Mouse (Mus musculus) ES-Bruce4 (cell line): ENCODE data around the gene Sirt5.

Source experiments
- CTCF ChIP-seq: IDR thresholded peaks from one replicate; pipeline ENCODE4 v1.8.1; 2011; ENCODE audit warnings: low read depth, low read length
- EP300 ChIP-seq: IDR thresholded peaks from 2 replicates; pipeline ENCODE4 v1.6.1; 2011; ENCODE audit warnings: low read depth, low read length; ENCODE audit not compliant: insufficient read depth
- POLR2A ChIP-seq: IDR thresholded peaks from one replicate; pipeline ENCODE4 v1.8.1; 2011; ENCODE audit warnings: low read length; ENCODE audit not compliant: insufficient read depth

DNA sequence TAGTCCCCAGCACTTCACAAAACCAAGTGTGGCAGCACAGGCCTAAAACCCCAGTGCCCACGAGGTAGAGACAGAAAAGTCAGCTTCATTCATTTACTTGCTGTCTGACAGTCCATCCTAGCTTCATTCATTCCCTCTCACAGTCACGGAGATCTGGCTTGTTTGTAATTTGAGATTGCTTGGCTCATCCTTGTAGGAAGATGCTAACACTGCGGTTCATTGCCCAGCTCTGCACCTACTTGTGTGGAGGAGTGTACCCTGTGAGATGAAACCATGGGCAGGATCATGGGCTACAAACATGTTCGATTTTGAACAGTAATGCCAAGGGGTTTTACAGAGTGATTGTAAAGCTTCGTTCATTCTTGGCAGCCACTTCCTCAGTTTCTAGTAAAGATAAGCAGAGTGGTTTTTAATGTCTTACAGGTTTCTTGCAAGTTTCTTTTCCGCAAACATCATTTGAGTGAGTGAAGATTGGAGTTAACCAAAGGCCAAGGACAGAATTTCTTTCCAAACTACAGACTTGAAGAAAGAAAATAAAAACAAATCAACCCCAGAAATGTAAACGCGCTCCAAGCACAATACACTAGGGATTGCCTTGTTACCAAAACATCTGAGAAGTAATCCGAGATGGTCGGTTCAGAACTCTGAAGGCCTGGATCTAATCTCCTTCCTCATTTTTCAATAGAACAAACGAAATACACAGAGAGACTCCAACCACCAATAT, 33.4 kb upstream of the Sirt5 start:
- TF ChIP-seq CTCF (no peak), POLR2A (no peak), EP300 (no peak)
